Mouse (Mus musculus) intestine, embryonic 15.5 days (tissue): Measurements from ENCODE around the gene Lhfpl5. TPM values are rescaled to one million over a fixed set of nuclear protein-coding genes. Genes with fewer than 3 reads are reported as not detected.

Experiments
- polyA plus RNA-seq: library from polyadenylated mRNA; unstranded; fragments of >200 nt; fragmentation: Nextera tagmentation; extraction: Ambion mirVana; gene quantifications from 2 replicates; pipeline ENCODE4 v1.2.1, GENCODE M21; 2015

The Lhfpl5 gene
- polyA plus RNA-seq, 1 experiment from 2014 or later: 1.8 TPM

Other genes starting within 250 kb of the Lhfpl5 start
- gene Rpl10a, start 247.2 kb upstream of the Lhfpl5 start, polyA plus RNA-seq: 639 and 690 TPM in 2 replicates
- gene Tead3, start 224.8 kb upstream of the Lhfpl5 start, polyA plus RNA-seq: 8.9 and 10.0 TPM in 2 replicates
- gene Tulp1, start 210.4 kb upstream of the Lhfpl5 start, polyA plus RNA-seq: 3.6 and 4.1 TPM in 2 replicates
- 25.9 and 26.6 TPM in 2 replicates for gene Fkbp5, start 58.1 kb upstream of the Lhfpl5 start, polyA plus RNA-seq
- not detected in 2 replicates for gene Armc12, start 44.8 kb upstream of the Lhfpl5 start, polyA plus RNA-seq
- gene Clpsl2, start 26.2 kb upstream of the Lhfpl5 start, polyA plus RNA-seq: not detected in 2 replicates
- gene Clps, start 14.9 kb upstream of the Lhfpl5 start, polyA plus RNA-seq: 958 and 2,971 TPM in 2 replicates
- 97.1 and 97.5 TPM in 2 replicates for gene Srpk1, start 47.1 kb downstream of the Lhfpl5 start, polyA plus RNA-seq
- gene Slc26a8, start 114.6 kb downstream of the Lhfpl5 start, polyA plus RNA-seq: 0.11 and 0.20 TPM in 2 replicates
- gene Mapk14, start 115.7 kb downstream of the Lhfpl5 start, polyA plus RNA-seq: 42.4 and 45.5 TPM in 2 replicates
- 2.1 and 2.4 TPM in 2 replicates for gene AC170998.1, start 150.4 kb downstream of the Lhfpl5 start, polyA plus RNA-seq
- 214 and 219 TPM in 2 replicates for gene Mapk13, start 193.7 kb downstream of the Lhfpl5 start, polyA plus RNA-seq
- 13.1 and 18.1 TPM in 2 replicates for gene Brpf3, start 225.4 kb downstream of the Lhfpl5 start, polyA plus RNA-seq